Mouse (Mus musculus) monocyte, adult 59 days (primary cell): ENCODE measurements around the gene Krtap4-2. TPM values are rescaled to one million over a fixed set of nuclear protein-coding genes. Genes with fewer than 3 reads are reported as not detected.

Source experiments
- total RNA-seq, 2 experiments: library from RNA; stranded (reverse); gene quantifications; one replicate each; pipeline ENCODE4 v1.2.4; 2023

Gene Krtap4-2
- total RNA-seq = not detected

GRCm38 (mm10) chr11:99634653-99635134 is at the start of gene Krtap4-2:
Krtap4-2 (minus strand) TSS chr11:99635084.

GRCm38 (mm10) chr11:99665860-99666259 is 31.0 kb upstream of the Krtap4-2 start, which contains the start of gene Krtap4-6:
Krtap4-6 (minus strand) TSS chr11:99665960.

GRCm38 (mm10) chr11:99658467-99659010 is 23.7 kb upstream of the Krtap4-2 start, which contains the start of gene Gm11563:
Gm11563 (minus strand) TSS chr11:99658960.

GRCm38 (mm10) chr11:99650136-99650535 is 15.3 kb upstream of the Krtap4-2 start, which contains the start of gene Gm11555:
Gm11555 (minus strand) TSS chr11:99650236.

GRCm38 (mm10) chr11:99643635-99644139 is 8.8 kb upstream of the Krtap4-2 start, which contains the start of gene Krtap4-7:
Krtap4-7 (minus strand) TSS chr11:99644089.

GRCm38 (mm10) chr11:99628138-99628537 is 6.7 kb downstream of the Krtap4-2 start, which contains the start of gene Krtap4-1:
Krtap4-1 (minus strand) TSS chr11:99628238.

GRCm38 (mm10) chr11:99620335-99620734 is 14.5 kb downstream of the Krtap4-2 start, which contains the start of gene Gm11562:
Gm11562 (minus strand) TSS chr11:99620435.

GRCm38 (mm10) chr11:99614796-99615363 is 20.0 kb downstream of the Krtap4-2 start, which contains the start of gene Krtap2-4:
Krtap2-4 (minus strand) TSS chr11:99614846.

GRCm38 (mm10) chr11:99610089-99610488 is 24.8 kb downstream of the Krtap4-2 start, which contains the start of gene Gm11937:
Gm11937 (minus strand) TSS chr11:99610189.

GRCm38 (mm10) chr11:99603208-99603607 is 31.7 kb downstream of the Krtap4-2 start, which contains the start of gene Gm11938:
Gm11938 (minus strand) TSS chr11:99603308.

GRCm38 (mm10) chr11:99597742-99598141 is 37.1 kb downstream of the Krtap4-2 start, which contains the start of gene Krtap9-3:
Krtap9-3 (minus strand) TSS chr11:99598105.

GRCm38 (mm10) chr11:99590981-99591380 is 43.9 kb downstream of the Krtap4-2 start, which contains the start of gene Krtap1-3:
Krtap1-3 (minus strand) TSS chr11:99591339.

Other genes starting within 250 kb of the Krtap4-2 start
- 1 to 10 TPM in 1 of 2 experiments, not detected in 1; 2.0 TPM for gene Krt10, start 245.7 kb downstream of the Krtap4-2 start, total RNA-seq
- not detected for gene Krt12, start 212.8 kb downstream of the Krtap4-2 start, total RNA-seq
- gene Krt20, start 196.9 kb downstream of the Krtap4-2 start, total RNA-seq = not detected
- not detected for gene Krt23, start 141.9 kb downstream of the Krtap4-2 start, total RNA-seq
- not detected for gene Krt39, start 113.7 kb downstream of the Krtap4-2 start, total RNA-seq
- gene Krt40, start 91.9 kb downstream of the Krtap4-2 start, total RNA-seq = not detected
- not detected for gene Krtap3-3, start 84.2 kb downstream of the Krtap4-2 start, total RNA-seq
- gene Krtap3-2, start 78.2 kb downstream of the Krtap4-2 start, total RNA-seq = not detected
- gene Gm11939, start 75.6 kb downstream of the Krtap4-2 start, total RNA-seq = not detected
- not detected for gene Krtap3-1, start 68.5 kb downstream of the Krtap4-2 start, total RNA-seq
- not detected for gene Krtap1-5, start 54.1 kb downstream of the Krtap4-2 start, total RNA-seq
- not detected for gene Krtap1-4, start 51.4 kb downstream of the Krtap4-2 start, total RNA-seq
- not detected for gene Krtap1-3, start 43.7 kb downstream of the Krtap4-2 start, total RNA-seq
- gene Krtap9-3, start 37.0 kb downstream of the Krtap4-2 start, total RNA-seq = not detected
- not detected for gene Gm11938, start 31.8 kb downstream of the Krtap4-2 start, total RNA-seq
- gene Gm11937, start 24.9 kb downstream of the Krtap4-2 start, total RNA-seq = not detected
- gene Krtap2-4, start 20.2 kb downstream of the Krtap4-2 start, total RNA-seq = not detected
- gene Gm11562, start 14.6 kb downstream of the Krtap4-2 start, total RNA-seq = not detected
- gene Krtap4-1, start 6.8 kb downstream of the Krtap4-2 start, total RNA-seq = not detected
- not detected for gene Krtap4-7, start 9.0 kb upstream of the Krtap4-2 start, total RNA-seq
- gene Gm11555, start 15.2 kb upstream of the Krtap4-2 start, total RNA-seq = not detected
- not detected for gene Gm11563, start 23.9 kb upstream of the Krtap4-2 start, total RNA-seq
- not detected for gene Krtap4-6, start 30.9 kb upstream of the Krtap4-2 start, total RNA-seq
- not detected for gene Gm14190, start 55.7 kb upstream of the Krtap4-2 start, total RNA-seq
- not detected for gene Gm14180, start 99.2 kb upstream of the Krtap4-2 start, total RNA-seq
- gene Gm11595, start 137.8 kb upstream of the Krtap4-2 start, total RNA-seq = not detected
- not detected for gene Krtap4-8, start 145.6 kb upstream of the Krtap4-2 start, total RNA-seq
- gene Krtap4-9, start 150.1 kb upstream of the Krtap4-2 start, total RNA-seq = not detected
- not detected for gene Gm11596, start 158.4 kb upstream of the Krtap4-2 start, total RNA-seq
- not detected for gene Gm11569, start 163.8 kb upstream of the Krtap4-2 start, total RNA-seq
- not detected for gene Gm11554, start 169.4 kb upstream of the Krtap4-2 start, total RNA-seq
- not detected for gene Krtap4-13, start 174.8 kb upstream of the Krtap4-2 start, total RNA-seq
- not detected for gene Gm11564, start 180.6 kb upstream of the Krtap4-2 start, total RNA-seq
- not detected for gene 2300003K06Rik, start 203.0 kb upstream of the Krtap4-2 start, total RNA-seq
- gene Krtap4-16, start 216.5 kb upstream of the Krtap4-2 start, total RNA-seq = not detected
- gene Gm11568, start 222.8 kb upstream of the Krtap4-2 start, total RNA-seq = not detected
- not detected for gene Gm11559, start 229.4 kb upstream of the Krtap4-2 start, total RNA-seq
- not detected for gene Krtap9-1, start 238.3 kb upstream of the Krtap4-2 start, total RNA-seq
- gene Gm11567, start 244.1 kb upstream of the Krtap4-2 start, total RNA-seq = not detected